Mouse (Mus musculus): ENCODE measurements around the gene Nlrp6.

DNA sequence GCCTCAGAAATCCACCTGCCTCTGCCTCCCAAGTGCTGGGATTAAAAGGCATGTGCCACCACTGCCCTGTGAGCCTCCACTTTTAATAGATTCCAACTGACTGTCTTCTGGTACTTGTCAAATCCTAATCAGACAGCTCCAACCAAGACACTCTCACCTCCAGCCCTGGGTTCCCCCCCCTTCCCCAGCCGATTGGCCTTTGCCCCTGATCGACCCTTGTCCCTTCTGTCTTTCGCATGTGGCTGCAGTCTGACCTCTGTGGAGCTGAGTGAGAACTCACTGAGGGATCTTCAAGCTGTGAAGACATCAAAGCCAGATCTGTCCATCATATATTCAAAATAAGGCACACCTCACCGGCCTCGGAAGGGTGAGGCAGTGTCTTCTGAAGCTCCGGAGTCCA, 6.5 kb downstream of the Nlrp6 start:
- TF ChIP-seq CTCF (IDR thresholded peaks at IDR 0.05; ENCODE audit: low read depth) (no peak), EP300 (IDR thresholded peaks at IDR 0.05; ENCODE audit: low read depth) (no peak)
